Mouse (Mus musculus) cerebellum, adult 11 months (tissue): ENCODE data around the gene Smpd4.

Experiments
- DNase-seq: peaks from one replicate; pipeline ENCODE4 v3.0.0; 2022

Gene Smpd4

GRCm38 (mm10) chr16:17639081-17639480 is 19.9 kb downstream of the Smpd4 start:
- DNase-seq = peak; percentile 14

- DNase-seq = peak; percentile 13
These were observed 20.8 kb downstream of the Smpd4 start for GRCm38 (mm10) chr16:17639951-17640350.

- DNase-seq = peak; percentile 31
These were observed 21.6 kb downstream of the Smpd4 start for GRCm38 (mm10) chr16:17640706-17641105.

- peak; percentile 35 for DNase-seq
These were observed 22.1 kb downstream of the Smpd4 start for GRCm38 (mm10) chr16:17641301-17641700.

- DNase-seq = peak; percentile 91
These were observed 23.2 kb downstream of the Smpd4 start for GRCm38 (mm10) chr16:17642311-17642710.

- peak; percentile 19 for DNase-seq
These were observed 24.4 kb downstream of the Smpd4 start for GRCm38 (mm10) chr16:17643437-17643990.

GRCm38 (mm10) chr16:17646310-17647114 is 27.4 kb downstream of the Smpd4 start, which contains the start of gene Ccdc74a:
TSS of gene Ccdc74a (plus strand) at chr16:17646470.
- peak; percentile 83 for DNase-seq

- peak; percentile 32 for DNase-seq
These were observed 28.0 kb downstream of the Smpd4 start for GRCm38 (mm10) chr16:17647156-17647555.

- DNase-seq = peak; percentile 53
These were observed 28.6 kb downstream of the Smpd4 start for GRCm38 (mm10) chr16:17647566-17648340.

GRCm38 (mm10) chr16:17649925-17650605 is 30.9 kb downstream of the Smpd4 start:
- DNase-seq = peak; percentile 32

GRCm38 (mm10) chr16:17650711-17651110 is 31.6 kb downstream of the Smpd4 start:
- DNase-seq = peak; percentile 42

GRCm38 (mm10) chr16:17652607-17653006 is 33.5 kb downstream of the Smpd4 start:
- peak; percentile 16 for DNase-seq

- DNase-seq = no peak
These were observed 34.4 kb downstream of the Smpd4 start for GRCm38 (mm10) chr16:17653601-17654000.

- peak; percentile 29 for DNase-seq
These were observed 35.1 kb downstream of the Smpd4 start for GRCm38 (mm10) chr16:17654188-17654795.

GRCm38 (mm10) chr16:17656212-17656871 is 37.2 kb downstream of the Smpd4 start:
- peak; percentile 14 for DNase-seq

- DNase-seq = no peak
These were observed 46.4 kb downstream of the Smpd4 start for GRCm38 (mm10) chr16:17665568-17665967.

GRCm38 (mm10) chr16:17669886-17670285 is 50.7 kb downstream of the Smpd4 start:
- peak; percentile 28 for DNase-seq
